Mouse (Mus musculus): ENCODE results near the gene Glmn.
A peak's percentile ranks its signal among the peaks of the same experiment; 100 is the strongest.

Gene Glmn

DNA sequence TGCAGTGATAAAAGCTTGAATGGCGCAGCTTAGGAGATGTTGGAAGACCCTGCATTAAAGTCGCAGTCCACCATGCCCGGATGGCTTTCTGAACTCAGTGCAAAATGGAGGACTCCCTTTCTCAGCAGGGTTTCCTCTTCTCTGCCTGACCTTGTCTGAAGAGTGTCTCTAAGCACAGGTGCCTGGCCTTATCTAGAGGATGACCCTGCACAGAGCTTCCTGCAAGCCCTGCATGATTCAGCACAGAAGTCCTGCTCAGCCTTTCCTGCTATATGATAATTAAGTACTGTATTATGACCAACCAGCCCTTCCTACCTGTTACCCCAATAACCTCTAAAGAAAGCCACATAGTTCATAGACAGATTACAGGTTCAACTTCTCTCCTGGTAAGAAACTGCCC is 82.2 kb downstream of the Glmn start:
- DNase-seq: no peak

GRCm38 (mm10) chr5:107513583-107513982 is 84.1 kb downstream of the Glmn start:
- peak; percentile 55 for DNase-seq

DNA sequence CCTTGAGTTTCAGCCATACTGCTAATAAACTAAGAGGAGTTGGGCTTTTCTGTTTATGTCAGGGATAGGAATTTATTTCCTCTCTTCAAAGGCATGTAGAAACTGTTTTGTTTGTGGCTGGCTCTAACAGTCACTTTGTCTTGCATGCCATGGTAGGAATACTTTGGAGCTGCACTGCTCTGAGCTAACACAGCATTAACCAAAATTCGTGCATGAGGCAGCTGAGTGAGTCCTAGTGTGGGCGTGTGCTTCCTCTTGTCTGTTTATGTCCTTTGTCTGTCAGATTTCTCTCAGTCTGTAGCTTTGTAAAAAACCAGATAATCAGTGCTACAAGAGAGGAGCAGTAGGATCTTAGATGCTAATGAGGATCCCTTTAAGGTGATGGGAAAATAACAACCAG is 86.4 kb downstream of the Glmn start:
- DNase-seq: no peak

GRCm38 (mm10) chr5:107510503-107510902 is 87.2 kb downstream of the Glmn start:
- no peak for DNase-seq

DNA sequence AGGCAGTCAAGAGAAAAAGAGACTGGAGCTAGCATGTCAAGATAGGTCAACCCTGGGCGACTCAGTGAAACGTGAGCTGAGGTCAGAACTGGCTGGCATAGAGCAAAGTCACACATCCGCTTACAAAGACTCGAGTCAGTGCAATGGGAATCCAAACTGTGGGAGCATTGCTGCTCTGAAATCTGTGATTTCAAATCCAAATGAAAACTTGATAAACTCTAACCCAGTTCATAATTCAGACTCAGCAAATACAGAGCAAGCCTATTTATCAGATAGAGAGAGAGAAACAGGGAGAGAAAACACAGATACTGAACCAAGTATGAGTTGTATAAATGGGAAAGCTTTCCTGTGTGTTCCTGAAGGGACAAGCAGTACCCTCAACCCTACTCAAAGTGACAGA is 90.4 kb downstream of the Glmn start, which contains the start of gene Gm42669:
TSS of gene Gm42669 (plus strand) at position 301 of the 400 bp plus-strand sequence.
- no peak for DNase-seq

GRCm38 (mm10) chr5:107500741-107501140 is 96.9 kb downstream of the Glmn start:
- no peak for DNase-seq

DNA sequence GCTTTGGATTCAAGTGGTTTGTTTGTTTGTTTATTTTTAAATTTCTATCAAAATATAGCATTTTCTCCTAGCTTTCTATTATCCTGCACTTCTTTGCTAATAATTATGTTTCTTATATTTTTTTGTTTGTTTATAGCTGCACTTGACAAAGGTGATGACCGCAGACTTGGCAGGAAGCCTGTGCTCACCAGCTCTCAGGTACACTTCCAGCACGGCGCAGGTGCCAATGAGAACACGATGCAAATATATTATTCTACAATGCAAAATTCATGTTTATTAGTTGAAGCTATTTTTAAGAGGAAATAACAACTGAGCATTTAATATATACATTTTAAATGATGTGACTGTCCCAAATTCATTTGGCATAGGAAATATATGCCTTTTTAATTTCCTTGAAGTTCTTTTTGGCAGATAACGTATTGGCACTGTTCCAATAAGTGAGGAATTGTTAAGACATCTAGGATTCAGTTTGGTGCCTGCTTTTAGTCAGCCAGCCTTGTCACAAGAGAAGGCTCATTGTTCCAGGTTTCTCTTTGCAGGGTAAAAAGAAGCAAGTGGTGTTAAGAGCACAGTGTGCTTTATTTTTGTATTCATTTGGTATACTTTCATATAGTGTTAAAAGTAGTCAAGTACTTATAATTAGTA is 97.7 kb downstream of the Glmn start:
- DNase-seq: peak; percentile 80

Data from cerebellum, adult 11-12 months (tissue).